Mouse (Mus musculus): ENCODE measurements around the gene Pigm. TPM values are rescaled to one million over a fixed set of nuclear protein-coding genes. Genes with fewer than 3 reads are reported as not detected.
A peak's percentile ranks its signal among the peaks of the same experiment; 100 is the strongest.

Gene Pigm
- total RNA-seq, 2 experiments from 2014 or later = 4.4 to 4.8 TPM

DNA sequence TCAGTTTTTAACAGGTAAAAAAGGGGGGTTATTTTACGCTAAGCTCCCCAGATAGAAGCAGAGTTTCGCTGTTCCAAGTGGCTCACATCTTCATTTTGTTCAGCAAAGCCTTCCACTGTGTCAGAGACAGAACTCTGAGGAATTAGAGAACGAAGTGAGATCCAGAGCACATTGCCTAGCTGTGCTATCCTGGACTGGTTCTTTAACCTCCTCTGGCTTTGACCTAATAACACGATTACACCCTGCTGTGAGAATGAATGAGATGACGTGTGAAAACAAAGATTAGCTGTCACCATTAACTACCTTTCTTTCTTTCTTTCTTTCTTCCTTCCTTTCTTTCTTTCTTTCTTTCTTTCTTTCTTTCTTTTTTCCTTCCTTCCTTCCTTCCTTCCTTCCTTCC lies 33.1 kb downstream of the Pigm start:
- no peak for DNase-seq
- intact Hi-C loops (cut with DNase I) = no loop called here

DNA sequence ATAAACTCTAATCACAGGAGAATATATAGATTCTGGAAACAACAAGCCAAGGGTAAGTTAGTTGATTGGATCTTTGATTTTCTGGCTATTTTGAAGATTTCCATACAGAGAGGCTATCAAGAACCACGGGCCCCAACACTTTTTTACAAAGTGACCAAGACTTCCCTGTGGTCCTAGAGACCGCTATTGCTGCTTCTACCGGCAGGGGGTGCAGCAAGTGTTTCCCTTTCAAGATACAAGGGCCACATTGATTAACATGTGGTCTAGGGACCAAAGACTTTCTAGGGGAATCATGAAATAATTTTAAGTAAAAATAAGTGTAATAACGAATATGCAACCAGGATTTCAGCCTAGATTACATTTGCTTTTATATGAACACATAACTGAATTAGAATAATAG lies 34.5 kb downstream of the Pigm start:
- intact Hi-C loops (cut with DNase I) = loop anchor here (1.0 to 5.0 kb wide), 3 partner anchors 206 to 987 kb away; partner anchors contain the start of gene Dusp23
- DNase-seq = peak; percentile 67 to 78

- intact Hi-C loops (cut with DNase I) = loop anchor here (1.0 to 5.0 kb wide), 4 partner anchors 21 to 220 kb away; partner anchors contain the start of gene Dusp23
- DNase-seq = peak; percentile 81
Measured at GRCm38 (mm10) chr1:172412204-172412603, 35.9 kb downstream of the Pigm start.

- intact Hi-C loops (cut with DNase I) = loop anchor here (2.0 to 5.0 kb wide), 3 partner anchors 19 to 219 kb away; partner anchors contain the start of gene Dusp23
- no peak for DNase-seq
Measured at GRCm38 (mm10) chr1:172413491-172414230, 37.3 kb downstream of the Pigm start.

GRCm38 (mm10) chr1:172414231-172414585 lies 37.9 kb downstream of the Pigm start:
- intact Hi-C loops (cut with DNase I) = loop anchor here (5.0 kb wide), 2 partner anchors 203 to 218 kb away; partner anchors contain the start of gene Dusp23
- no peak for DNase-seq

DNA sequence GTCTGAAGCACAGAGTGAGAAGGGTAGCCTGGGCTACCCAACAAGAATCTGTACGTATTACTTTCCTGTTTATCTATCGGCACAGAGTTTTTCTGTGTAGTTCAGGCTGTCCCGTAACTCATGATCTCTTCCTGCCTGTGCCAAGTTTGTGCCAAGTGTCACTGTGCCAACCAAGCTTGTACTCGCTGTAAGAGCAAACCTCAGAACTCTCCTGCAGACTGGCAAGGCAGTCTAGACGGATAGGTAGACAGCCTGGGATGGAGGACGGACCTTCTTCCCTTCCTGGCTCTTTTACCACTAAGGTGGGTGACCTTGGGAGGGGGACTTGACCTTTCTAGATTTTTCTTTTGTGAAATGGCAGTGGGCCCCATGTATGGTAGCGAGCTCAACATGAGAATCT lies 38.7 kb downstream of the Pigm start:
- intact Hi-C loops (cut with DNase I) = no loop called here

GRCm38 (mm10) chr1:172418173-172418572 lies 41.8 kb downstream of the Pigm start:
- intact Hi-C loops (cut with DNase I) = no loop called here

More for the DNA sequence above, 38.7 kb downstream of the Pigm start:
- DNase-seq = no peak

DNA sequence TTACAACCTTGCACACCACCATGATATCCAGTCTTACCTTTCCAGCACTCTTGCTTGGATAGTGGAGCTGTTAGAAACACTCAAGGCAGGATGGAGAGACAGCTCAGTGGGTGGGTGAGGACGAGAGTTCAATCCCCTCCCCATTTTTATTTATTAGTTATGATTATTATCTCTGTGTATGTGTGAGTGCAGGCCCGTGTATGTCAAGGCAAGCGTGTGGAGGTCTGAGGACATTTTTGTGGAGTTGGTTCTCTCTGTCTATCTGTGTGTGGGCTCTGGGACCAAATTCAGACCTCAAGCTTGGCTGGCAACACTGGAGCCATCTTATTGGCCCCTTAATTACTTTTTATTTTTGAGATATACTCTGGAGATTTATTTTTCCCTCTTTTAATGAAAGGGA lies 42.3 kb downstream of the Pigm start:
- intact Hi-C loops (cut with DNase I) = no loop called here
- no peak for DNase-seq

More at GRCm38 (mm10) chr1:172418173-172418572, 41.8 kb downstream of the Pigm start:
- DNase-seq = no peak

- DNase-seq = no peak
- intact Hi-C loops (cut with DNase I) = no loop called here
Measured at GRCm38 (mm10) chr1:172420181-172420580, 43.8 kb downstream of the Pigm start.

DNA sequence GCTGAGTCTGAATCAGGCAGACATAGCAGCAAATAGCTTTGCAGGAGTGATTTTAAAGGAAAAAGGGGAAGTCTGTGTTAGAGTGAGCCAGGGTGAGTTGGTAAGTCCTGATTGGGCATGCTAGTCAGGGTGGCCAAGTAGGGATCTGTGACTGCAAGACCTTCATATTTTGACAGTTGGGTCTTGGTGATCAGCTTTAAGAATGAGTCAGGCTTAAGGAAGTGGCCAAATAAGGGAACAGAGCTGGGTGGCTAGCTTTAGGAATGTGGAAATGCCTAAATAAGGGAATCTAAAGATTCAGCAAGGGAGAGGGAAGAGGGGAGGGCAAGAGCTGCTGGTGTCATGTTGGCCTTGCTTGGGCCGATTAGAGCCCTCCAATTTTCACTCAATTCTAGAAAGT lies 47.0 kb downstream of the Pigm start:
- intact Hi-C loops (cut with DNase I) = no loop called here
- no peak for DNase-seq

- intact Hi-C loops (cut with DNase I) = no loop called here
- no peak for DNase-seq
Measured at GRCm38 (mm10) chr1:172426419-172426818, 50.1 kb downstream of the Pigm start.

- DNase-seq = no peak
- intact Hi-C loops (cut with DNase I) = no loop called here
Measured at GRCm38 (mm10) chr1:172427841-172428240, 51.5 kb downstream of the Pigm start.

- DNase-seq = no peak
- intact Hi-C loops (cut with DNase I) = no loop called here
Measured at GRCm38 (mm10) chr1:172428614-172429013, 52.3 kb downstream of the Pigm start.

GRCm38 (mm10) chr1:172430731-172431220 lies 54.4 kb downstream of the Pigm start:
- DNase-seq = no peak
- intact Hi-C loops (cut with DNase I) = no loop called here

- intact Hi-C loops (cut with DNase I) = loop anchor here (2.0 kb wide), 1 partner anchor 19 kb away; no protein-coding TSS in a partner anchor
- DNase-seq = peak; percentile 52 to 56
Measured at GRCm38 (mm10) chr1:172431836-172432586, 55.7 kb downstream of the Pigm start.

DNA sequence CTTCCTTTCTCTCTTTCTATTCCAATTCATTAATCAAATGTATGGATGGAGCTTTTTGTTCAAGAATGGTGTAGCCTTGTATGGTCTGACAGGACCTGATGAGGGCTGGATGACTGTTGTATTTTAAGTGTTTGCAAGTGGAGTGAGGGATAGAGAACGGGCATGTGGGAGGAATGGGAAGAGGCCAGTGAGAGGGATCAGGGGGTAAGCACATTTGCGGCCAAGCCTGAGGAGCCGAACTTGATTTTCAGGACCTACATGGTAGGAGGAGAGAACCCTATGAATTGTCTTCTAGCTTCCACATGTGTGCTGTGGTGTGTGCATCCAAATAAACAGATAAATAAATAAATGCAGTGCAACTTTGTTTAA lies 56.2 kb downstream of the Pigm start:
- DNase-seq = no peak
- intact Hi-C loops (cut with DNase I) = loop anchor here (2.0 kb wide), 1 partner anchor 20 kb away; no protein-coding TSS in a partner anchor

DNA sequence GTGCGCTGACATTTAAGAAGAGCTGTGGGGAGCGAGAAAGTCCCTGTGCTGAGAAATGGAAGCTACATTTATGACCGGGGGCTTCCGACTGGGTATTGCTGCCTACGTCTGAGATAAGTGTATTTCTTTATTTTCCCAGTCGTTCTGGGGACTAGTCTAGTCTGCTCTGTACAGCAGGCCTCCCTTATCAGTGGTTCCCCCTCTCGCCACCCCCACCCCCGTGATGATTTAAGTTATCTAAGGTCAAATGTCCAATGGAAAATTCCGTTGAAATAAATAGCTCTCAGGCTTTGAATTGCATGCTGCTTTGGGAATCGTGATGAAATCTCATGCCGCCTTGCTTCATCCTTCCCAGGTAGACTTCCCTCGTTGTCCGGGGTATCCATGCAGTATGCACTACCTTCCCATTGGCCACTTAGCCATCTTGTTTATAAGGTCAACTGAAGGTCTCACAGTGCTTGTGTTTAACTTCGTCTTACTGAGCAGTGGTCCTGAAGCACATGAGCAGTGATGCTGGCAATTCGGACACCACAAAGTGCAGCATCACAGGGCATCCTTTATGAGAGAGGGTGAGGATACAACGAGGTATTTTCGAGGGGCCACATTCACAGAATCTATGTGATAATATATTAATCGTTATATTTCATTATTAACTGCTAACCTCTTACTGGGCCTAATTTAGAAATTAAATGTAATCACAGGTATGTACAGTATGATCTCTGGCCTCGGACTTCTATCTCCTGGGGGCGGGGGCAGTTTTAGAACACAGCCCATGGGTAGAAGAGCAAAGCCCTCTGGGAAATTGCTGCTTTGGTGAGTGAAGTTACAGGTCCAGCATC lies 56.9 kb downstream of the Pigm start:
- DNase-seq = no peak
- intact Hi-C loops (cut with DNase I) = loop anchor here (2.0 kb wide), 1 partner anchor 20 kb away; no protein-coding TSS in a partner anchor

Measured in heart, postnatal 36 days (tissue).